Mouse (Mus musculus) intestine, embryonic 14.5 days (tissue): Measurements from ENCODE around the gene Adh6a. TPM values are rescaled to one million over a fixed set of nuclear protein-coding genes. Genes with fewer than 3 reads are reported as not detected.
"Not testable (repeated sequence)": the region's sequence is repeated elsewhere in the genome, so short reads cannot be mapped to it uniquely, and the experiment has no call there.

Source experiments
- ATAC-seq: fragments of 200-750 bp; cut with Nextera tagmentation; replicated peaks from 2 replicates; pipeline ENCODE4 v1.8.0; 2017; ENCODE audit warnings: low read depth, moderate number of reproducible peaks, moderate TSS enrichment, moderate library complexity; ENCODE audit not compliant: low FRiP score, low TSS enrichment
- DNase-seq: peaks from one replicate; pipeline ENCODE4 v3.0.0-alpha.2; 2018; ENCODE audit warnings: low spot score
- H3K27ac ChIP-seq: fragments of 300-500 bp; sonication (generic); 2 replicates; pipeline ENCODE4 v1.5.1; 2014; ENCODE audit warnings: low read depth, mild to moderate bottlenecking, control low read depth
- H3K27me3 ChIP-seq: fragments of 300-500 bp; sonication (generic); replicated peaks from 2 replicates; pipeline ENCODE4 v1.6.1; 2014; ENCODE audit warnings: low read length, control low read depth; ENCODE audit not compliant: control insufficient read depth, insufficient read depth
- H3K36me3 ChIP-seq: fragments of 300-500 bp; sonication (generic); 2 replicates; pipeline ENCODE4 v1.6.1; 2014; ENCODE audit warnings: low read length, control low read depth; ENCODE audit not compliant: control insufficient read depth, insufficient read depth
- H3K4me1 ChIP-seq: fragments of 300-500 bp; sonication (generic); replicated peaks from 2 replicates; pipeline ENCODE4 v1.6.1; 2014; ENCODE audit warnings: low read length, control low read depth, mixed read lengths; ENCODE audit not compliant: control insufficient read depth, insufficient read depth
- H3K4me2 ChIP-seq: fragments of 300-500 bp; sonication (generic); 2 replicates; pipeline ENCODE4 v1.6.1; 2014; ENCODE audit warnings: low read length
- H3K4me3 ChIP-seq: fragments of 300-500 bp; sonication (generic); 2 replicates; pipeline ENCODE4 v1.5.1; 2014; ENCODE audit warnings: low read depth, low read length, control low read depth, mixed read lengths
- H3K9ac ChIP-seq: fragments of 300-500 bp; sonication (generic); 2 replicates; pipeline ENCODE4 v1.6.1; 2014; ENCODE audit warnings: mild to moderate bottlenecking, low read length
- H3K9me3 ChIP-seq: fragments of 300-500 bp; sonication (generic); 2 replicates; pipeline ENCODE4 v1.6.1; 2016; ENCODE audit warnings: low read length, control low read depth; ENCODE audit not compliant: control insufficient read depth
- WGBS: fragments of 180-500 bp; shearing (Covaris S2); extraction: QIAGEN DNeasy Blood & Tissue Kit; methylation state at CpG from one replicate; pipeline ENCODE4 v1.1.7; 2014; 5-methylcytosine and 5-hydroxymethylcytosine counted together
- polyA plus RNA-seq: library from polyadenylated mRNA; unstranded; fragments of >200 nt; fragmentation: Nextera tagmentation; extraction: Ambion mirVana; gene quantifications from 2 replicates; pipeline ENCODE4 v1.2.1, GENCODE M21; 2014

The Adh6a gene
- polyA plus RNA-seq, 1 experiment from 2014 or later, result 0.31 TPM

DNA sequence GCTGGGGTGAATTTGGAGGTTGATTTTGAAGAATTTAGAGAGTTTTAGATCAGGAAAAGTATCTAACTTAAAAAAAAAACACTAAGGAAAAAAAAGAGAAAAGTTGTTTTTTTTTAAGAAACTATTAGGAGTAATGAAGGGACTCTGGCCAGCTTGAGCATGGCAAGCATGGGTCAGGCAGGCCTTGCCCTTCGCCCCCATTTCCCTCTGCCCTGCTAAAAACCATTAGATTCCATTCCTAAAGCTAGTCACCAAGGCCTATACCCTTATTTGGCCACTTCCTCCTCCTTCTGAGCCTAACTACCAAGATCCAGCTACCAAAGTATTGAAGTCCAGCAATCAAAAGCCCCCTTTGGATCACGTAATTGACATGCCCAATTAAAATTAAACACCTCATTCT lies 53.1 kb downstream of the Adh6a start:
- DNase-seq, result no peak
- Histone ChIP-seq H3K27ac (no peak overlapping the region), H3K36me3 (no peaks in the 10 kb centered on the region), H3K9ac (no peak overlapping the region), H3K27me3 (no peaks in the 10 kb centered on the region), H3K4me2 (no peak overlapping the region), H3K9me3 (no peaks in the 10 kb centered on the region), H3K4me1 (no peaks in the 10 kb centered on the region), H3K4me3 (no peak overlapping the region)
- 80% methylated on average over 2 of the region's 2 CpGs for WGBS
- ATAC-seq, result no peak

DNA sequence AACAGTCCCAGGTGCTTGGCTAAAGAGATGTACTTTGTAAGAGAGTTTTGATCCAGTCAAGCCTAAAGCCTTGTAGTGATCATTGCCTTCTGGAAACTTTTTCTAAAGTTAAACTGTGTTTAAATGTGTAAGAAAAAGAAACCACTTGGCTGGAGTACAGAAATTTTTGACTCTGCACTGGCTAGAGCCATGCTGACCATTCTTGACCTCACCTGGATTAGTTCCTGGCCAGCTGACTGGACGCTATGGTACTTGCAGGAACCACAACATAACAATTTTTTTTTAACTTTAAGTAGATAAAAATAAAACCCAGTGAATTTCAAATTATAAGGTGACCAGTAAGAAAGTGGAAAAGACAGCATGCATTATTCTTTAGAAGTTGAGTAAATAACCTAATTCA lies 56.5 kb downstream of the Adh6a start:
- Histone ChIP-seq H3K4me1 (no peaks in the 10 kb centered on the region), H3K9me3 (no peaks in the 10 kb centered on the region), H3K4me2 (no peak overlapping the region), H3K9ac (no peak overlapping the region), H3K27me3 (no peaks in the 10 kb centered on the region), H3K27ac (no peak overlapping the region), H3K4me3 (no peak overlapping the region), H3K36me3 (no peaks in the 10 kb centered on the region)
- DNase-seq, result no peak
- no peak for ATAC-seq
- 74% methylated on average over 1 of the region's 1 CpGs for WGBS

GRCm38 (mm10) chr3:138370289-138370688 lies 57.2 kb downstream of the Adh6a start:
- not testable (repeated sequence) for ATAC-seq, H3K4me2 ChIP-seq, H3K36me3 ChIP-seq, DNase-seq, H3K27ac ChIP-seq, H3K27me3 ChIP-seq, H3K9me3 ChIP-seq, H3K9ac ChIP-seq, H3K4me3 ChIP-seq, H3K4me1 ChIP-seq
- 40% methylated on average over 4 of the region's 4 CpGs for WGBS

GRCm38 (mm10) chr3:138373920-138374319 lies 60.8 kb downstream of the Adh6a start:
- Histone ChIP-seq H3K4me3 (no peak overlapping the region), H3K4me2 (no peak overlapping the region), H3K9ac (no peak overlapping the region), H3K36me3 (no peaks in the 10 kb centered on the region), H3K9me3 (no peaks in the 10 kb centered on the region), H3K27ac (no peak overlapping the region), H3K27me3 (no peaks in the 10 kb centered on the region), H3K4me1 (no peaks in the 10 kb centered on the region)
- ATAC-seq (no peak), DNase-seq (no peak)
- WGBS, result 67% methylated on average over 4 of the region's 4 CpGs

DNA sequence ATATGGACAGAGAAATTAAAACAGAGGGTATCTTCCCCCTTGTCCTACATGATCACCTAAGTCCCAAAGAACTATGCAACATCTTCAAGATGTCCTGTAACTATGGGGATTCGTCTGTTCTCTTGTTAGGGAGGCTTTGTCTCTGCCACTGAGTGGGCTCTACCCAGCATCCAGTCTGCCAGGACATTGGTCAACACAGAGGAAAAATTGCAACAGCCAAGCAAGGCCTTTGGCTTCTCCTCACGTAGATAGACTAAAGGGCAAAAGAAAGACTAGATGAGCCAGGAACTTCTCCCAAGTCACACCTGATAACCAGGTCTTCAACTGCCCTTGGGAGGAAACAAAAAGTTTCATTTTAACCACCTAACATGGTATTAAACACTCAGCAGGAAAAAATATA lies 62.1 kb downstream of the Adh6a start:
- 78% methylated on average over 2 of the region's 2 CpGs for whole genome bisulfite sequencing
- no peaks in the 10 kb centered on the region for H3K27me3 ChIP-seq
- 0 out of 2 replicates have a peak, but pooled peaks cover 2% of the 10 kb centered on the region for H3K9me3 ChIP-seq
- no peak overlapping the region for H3K4me3 ChIP-seq
- DNase-seq (no peak), ATAC-seq (no peak)
- H3K4me2 ChIP-seq, result no peak overlapping the region
- H3K9ac ChIP-seq, result no peak overlapping the region
- H3K4me1 ChIP-seq, result no peaks in the 10 kb centered on the region
- no peak overlapping the region for H3K27ac ChIP-seq
- no peaks in the 10 kb centered on the region for H3K36me3 ChIP-seq

Other genes starting within 250 kb of the Adh6a start
- gene 1110002E22Rik, start 248.2 kb upstream of the Adh6a start, polyA plus RNA-seq, result 0.07 and 0.13 TPM in 2 replicates
- gene Gm5105, start 245.9 kb upstream of the Adh6a start, polyA plus RNA-seq, result 0.19 and 0.31 TPM in 2 replicates
- gene Trmt10a, start 169.8 kb upstream of the Adh6a start, polyA plus RNA-seq, result 11.8 and 13.6 TPM in 2 replicates
- gene Mttp, start 168.3 kb upstream of the Adh6a start, polyA plus RNA-seq, result 45.3 and 58.6 TPM in 2 replicates
- gene 4930579F01Rik, start 119.5 kb upstream of the Adh6a start, polyA plus RNA-seq, result 0.30 TPM in 1 of 2 replicates, not detected in the other
- gene Adh7, start 95.5 kb upstream of the Adh6a start, polyA plus RNA-seq, result not detected in 2 replicates
- gene Adh1, start 52.3 kb upstream of the Adh6a start, polyA plus RNA-seq, result 14.9 and 22.9 TPM in 2 replicates
- 0.11 TPM in 1 of 2 replicates, not detected in the other for gene Adh6b, start 28.5 kb downstream of the Adh6a start, polyA plus RNA-seq
- not detected in 2 replicates for gene Adh4, start 102.2 kb downstream of the Adh6a start, polyA plus RNA-seq
- gene Adh5, start 129.8 kb downstream of the Adh6a start, polyA plus RNA-seq, result 207 and 228 TPM in 2 replicates
- 63.5 and 63.8 TPM in 2 replicates for gene Metap1, start 176.2 kb downstream of the Adh6a start, polyA plus RNA-seq
- 345 and 370 TPM in 2 replicates for gene Eif4e, start 212.9 kb downstream of the Adh6a start, polyA plus RNA-seq